Mouse (Mus musculus) heart, postnatal 14 days (tissue): ENCODE data around the gene Trpm3. TPM values are rescaled to one million over a fixed set of nuclear protein-coding genes. Genes with fewer than 3 reads are reported as not detected.
"Not testable (repeated sequence)": the region's sequence is repeated elsewhere in the genome, so short reads cannot be mapped to it uniquely, and the experiment has no call there.

Source experiments
- DNase-seq, 2 experiments: peaks; one replicate each; pipeline ENCODE4 v3.0.0; 2021 to 2022
- intact Hi-C: fragments of 180-260 bp; cut with DNase I; formaldehyde crosslinking; loops from one replicate; pipeline ENCODE4 v1.15.1; 2025
- total RNA-seq, 2 experiments: library from RNA; stranded (reverse); gene quantifications; 2 replicates each; pipeline ENCODE4 v1.2.3; 2021

Gene Trpm3
- total RNA-seq, 2 experiments from 2014 or later = 2.3 TPM

DNA sequence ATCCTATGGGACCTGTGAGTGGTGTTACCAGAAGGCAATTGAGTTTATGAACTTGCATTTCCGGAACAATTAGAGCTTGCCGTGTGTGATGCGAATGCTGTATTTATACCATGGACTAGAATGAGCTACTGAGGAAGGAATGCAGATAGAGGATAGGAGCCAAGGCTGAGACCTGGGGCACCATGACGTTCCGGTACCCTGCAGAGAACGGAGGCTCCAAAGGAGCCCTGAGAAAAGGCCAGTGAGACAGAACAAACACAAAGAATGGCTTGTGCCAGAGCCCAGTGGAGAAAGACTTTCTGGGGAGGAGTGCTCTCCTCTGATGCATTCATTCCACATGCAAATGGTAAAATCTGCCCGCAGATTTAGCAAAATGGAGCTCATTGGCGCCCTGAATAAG is 682.9 kb downstream of the Trpm3 start:
- intact Hi-C loops = no loop called here
- no peak for DNase-seq

- intact Hi-C loops = no loop called here
These were observed 684.7 kb downstream of the Trpm3 start for GRCm38 (mm10) chr19:22823491-22823981.

GRCm38 (mm10) chr19:22825812-22826211 is 687.0 kb downstream of the Trpm3 start:
- no peak for DNase-seq
- intact Hi-C loops = no loop called here

More at GRCm38 (mm10) chr19:22823491-22823981, 684.7 kb downstream of the Trpm3 start:
- DNase-seq = no peak

GRCm38 (mm10) chr19:22828198-22828742 is 689.4 kb downstream of the Trpm3 start:
- intact Hi-C loops = no loop called here
- DNase-seq = no peak

DNA sequence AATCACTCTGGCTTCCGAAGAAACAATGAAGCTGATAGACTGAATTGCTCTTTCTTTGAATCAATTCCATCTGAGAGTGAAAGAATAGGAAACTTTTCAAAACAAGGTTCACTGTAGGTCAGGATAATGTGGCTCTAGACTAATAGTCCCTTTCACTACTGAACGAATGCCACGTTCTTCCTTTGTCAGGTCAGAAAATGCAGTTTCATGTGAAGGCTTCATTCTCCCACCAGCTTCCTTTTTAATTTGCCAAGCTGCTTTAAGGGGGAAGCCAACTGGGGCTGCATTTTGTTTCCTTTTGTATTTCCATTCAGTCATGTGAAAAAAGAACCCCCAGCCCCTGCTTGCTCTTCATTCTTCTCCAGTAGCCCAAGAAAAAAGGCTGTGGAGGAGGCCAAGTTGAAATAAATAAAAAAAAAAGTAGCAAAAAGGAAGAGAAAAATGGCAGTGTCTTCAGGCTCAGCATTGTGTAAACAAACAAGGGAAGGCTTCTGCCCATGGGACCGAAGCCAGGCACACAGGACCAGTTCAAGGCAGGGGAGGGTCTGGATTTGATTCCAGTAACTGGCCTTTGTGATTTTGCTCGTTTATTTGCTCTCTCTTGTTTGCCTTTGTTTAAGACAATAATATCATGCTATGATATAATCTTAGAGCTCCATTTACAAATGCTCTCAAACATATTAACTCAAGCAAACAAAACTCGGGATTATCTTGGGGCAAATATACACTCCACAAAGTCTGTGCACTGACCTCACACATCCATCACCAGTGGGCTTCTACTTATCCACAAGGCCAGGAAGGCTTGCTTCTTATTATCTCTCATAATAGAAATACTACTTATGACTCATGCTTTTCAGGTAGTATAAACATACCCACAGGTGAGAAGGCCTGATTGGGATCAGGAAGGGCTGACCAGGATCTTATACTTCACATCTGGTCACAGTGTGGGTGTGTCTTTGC is 702.5 kb downstream of the Trpm3 start:
- intact Hi-C loops = no loop called here
- DNase-seq = no peak

DNA sequence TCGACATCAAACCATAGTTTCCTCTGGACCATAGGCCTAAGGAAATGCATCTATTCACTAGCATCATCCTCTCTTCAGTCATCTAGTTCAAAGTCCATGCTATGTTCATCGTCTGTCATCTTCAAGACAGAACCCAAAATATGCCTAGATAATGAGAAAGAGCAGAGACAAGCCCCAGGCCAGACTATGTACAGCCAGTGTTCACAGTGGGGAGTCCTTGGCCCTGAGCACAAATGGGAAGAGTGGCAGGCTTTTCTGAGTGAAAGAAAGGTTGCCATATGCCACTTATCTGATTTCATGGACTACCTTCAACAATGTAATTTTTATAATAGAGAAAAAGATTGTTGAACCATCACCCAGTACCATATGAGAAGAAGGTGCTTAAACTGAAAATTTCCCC is 703.9 kb downstream of the Trpm3 start:
- no peak for DNase-seq
- intact Hi-C loops = no loop called here

DNA sequence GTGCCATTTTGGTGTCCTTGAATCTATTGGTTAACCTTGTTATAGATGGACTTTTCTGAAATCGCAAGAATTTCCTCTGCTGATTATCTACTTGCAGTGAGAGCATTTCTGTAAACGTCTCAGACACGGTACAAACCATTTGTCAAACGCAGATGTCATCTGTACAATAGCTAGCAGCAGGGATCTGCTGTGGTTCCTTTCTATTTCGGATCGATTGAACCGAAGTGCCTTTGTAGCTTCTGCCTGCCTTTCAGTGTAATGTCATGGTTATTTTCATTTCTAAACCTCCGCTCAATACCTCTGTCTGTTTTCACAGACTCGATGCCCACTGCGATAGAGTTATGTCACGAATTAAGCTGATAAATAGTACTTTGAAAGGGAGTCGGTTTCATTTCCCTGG is 708.9 kb downstream of the Trpm3 start:
- intact Hi-C loops = no loop called here
- no peak for DNase-seq

- intact Hi-C loops = no loop called here
- DNase-seq = no peak
These were observed 709.4 kb downstream of the Trpm3 start for GRCm38 (mm10) chr19:22848251-22848650.

- intact Hi-C loops = no loop called here
- no peak for DNase-seq
These were observed 710.1 kb downstream of the Trpm3 start for GRCm38 (mm10) chr19:22848783-22849576.

- intact Hi-C loops, DNase-seq: not testable (repeated sequence)
These were observed 712.6 kb downstream of the Trpm3 start for GRCm38 (mm10) chr19:22851423-22851822.

DNA sequence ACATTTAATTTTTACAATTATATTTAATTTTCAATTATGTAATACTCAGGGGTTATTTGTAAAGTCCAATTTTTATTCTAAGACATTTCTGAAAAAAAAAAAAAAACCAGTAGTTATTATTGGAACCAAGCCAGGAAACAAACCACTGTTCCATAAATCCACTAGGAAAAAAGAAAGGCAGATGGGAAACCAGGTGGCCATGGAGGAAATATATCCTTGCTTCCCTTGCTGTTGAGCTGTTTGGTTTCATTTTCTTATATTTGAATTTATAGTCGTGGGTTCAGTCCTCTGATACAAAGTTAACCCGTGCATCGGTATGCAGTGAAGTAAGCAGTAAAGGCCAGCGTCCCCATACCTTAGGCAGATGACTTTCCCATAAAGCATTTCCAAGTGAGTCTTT is 720.8 kb downstream of the Trpm3 start:
- intact Hi-C loops = no loop called here
- DNase-seq = no peak

GRCm38 (mm10) chr19:22867456-22867855 is 728.6 kb downstream of the Trpm3 start:
- intact Hi-C loops = no loop called here
- DNase-seq = no peak

GRCm38 (mm10) chr19:22869853-22870252 is 731.0 kb downstream of the Trpm3 start:
- no peak for DNase-seq
- intact Hi-C loops = no loop called here

- DNase-seq = no peak
- intact Hi-C loops = no loop called here
These were observed 733.6 kb downstream of the Trpm3 start for GRCm38 (mm10) chr19:22872456-22872855.

DNA sequence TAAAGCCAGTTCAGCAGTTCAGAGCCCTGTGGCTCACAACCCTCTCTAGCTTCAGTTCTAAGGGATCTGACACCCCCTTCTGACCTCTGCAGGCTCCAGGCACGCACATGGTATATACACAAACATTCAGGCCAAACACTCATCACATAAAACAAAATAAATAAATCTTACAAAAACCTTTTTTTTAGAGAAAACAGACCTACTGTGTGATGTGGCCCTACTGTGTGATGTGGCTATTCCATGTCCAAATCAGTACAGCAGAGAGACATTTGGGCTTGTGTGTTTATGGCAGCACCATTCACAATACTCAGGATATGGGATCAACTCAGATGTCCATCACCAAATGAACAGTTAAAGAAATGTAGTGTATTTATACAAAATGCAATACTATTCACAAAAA is 741.4 kb downstream of the Trpm3 start:
- DNase-seq = no peak
- intact Hi-C loops = loop anchor here (10.0 kb wide), 1 partner anchor 245 kb away; no protein-coding TSS in a partner anchor

- intact Hi-C loops = loop anchor here (10.0 kb wide), 1 partner anchor 248 kb away; no protein-coding TSS in a partner anchor
- no peak for DNase-seq
These were observed 743.8 kb downstream of the Trpm3 start for GRCm38 (mm10) chr19:22882670-22883111.

GRCm38 (mm10) chr19:22883154-22883553 is 744.3 kb downstream of the Trpm3 start:
- intact Hi-C loops = loop anchor here (10.0 kb wide), 1 partner anchor 248 kb away; no protein-coding TSS in a partner anchor
- DNase-seq = no peak

- DNase-seq = peak; percentile 32 to 53
- intact Hi-C loops = loop anchor here (1.0 to 10.0 kb wide), 3 partner anchors 249 to 547 kb away; no protein-coding TSS in a partner anchor
These were observed 745.0 kb downstream of the Trpm3 start for GRCm38 (mm10) chr19:22883744-22884317.

DNA sequence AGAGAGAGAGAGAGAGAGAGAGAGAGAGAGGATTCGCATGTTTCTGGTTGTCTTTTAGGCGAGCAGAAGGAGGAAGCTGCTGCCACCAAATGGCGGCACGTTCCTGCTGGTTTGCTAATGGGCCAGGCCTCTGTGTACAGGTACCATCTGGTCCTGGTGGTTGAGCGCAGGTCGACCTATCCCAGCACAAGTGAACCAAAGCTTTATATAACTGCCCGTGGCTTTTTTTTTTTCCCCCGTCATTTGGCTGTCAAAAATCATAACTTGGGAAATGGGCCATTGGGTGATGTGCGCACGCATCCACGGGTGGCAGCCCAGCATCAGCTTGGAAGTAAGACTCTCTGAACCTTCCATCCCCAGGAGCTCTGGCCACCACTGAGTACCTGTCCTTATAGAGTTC is 745.5 kb downstream of the Trpm3 start:
- DNase-seq = no peak
- intact Hi-C loops = loop anchor here (1.0 to 10.0 kb wide), 3 partner anchors 250 to 547 kb away; no protein-coding TSS in a partner anchor

- intact Hi-C loops = loop anchor here (2.0 to 10.0 kb wide), 2 partner anchors 250 to 332 kb away; no protein-coding TSS in a partner anchor
These were observed 746.2 kb downstream of the Trpm3 start for GRCm38 (mm10) chr19:22885051-22885450.

More at GRCm38 (mm10) chr19:22885051-22885450, 746.2 kb downstream of the Trpm3 start:
- DNase-seq = no peak
